Mouse (Mus musculus): ENCODE data around the gene Sf3b4.
"Not testable (repeated sequence)": the region's sequence is repeated elsewhere in the genome, so short reads cannot be mapped to it uniquely, and the experiment has no call there.

The Sf3b4 gene

GRCm38 (mm10) chr3:96174042-96174441 lies 1.9 kb downstream of the Sf3b4 start:
- DNase-seq: not testable (repeated sequence)

DNA sequence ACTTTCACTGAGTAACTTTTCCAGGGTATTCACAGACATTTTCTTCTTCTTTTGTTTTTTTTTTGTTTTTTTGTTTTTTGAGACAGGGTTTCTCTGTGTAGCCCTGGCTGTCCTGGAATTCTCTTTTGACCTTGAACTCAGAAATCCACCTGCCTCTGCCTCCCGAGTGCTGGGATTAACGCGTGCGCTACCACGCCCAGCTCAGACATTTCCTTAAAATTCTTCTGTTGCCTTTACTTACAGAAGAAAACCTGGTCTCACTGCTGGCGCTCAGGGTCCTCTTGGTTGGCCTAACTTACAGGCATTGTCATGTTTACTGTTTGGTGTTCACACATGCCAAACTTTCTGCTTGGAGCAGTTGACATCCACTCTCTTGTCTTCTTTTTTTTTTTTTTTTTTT lies 3.1 kb downstream of the Sf3b4 start:
- DNase-seq: no peak

DNA sequence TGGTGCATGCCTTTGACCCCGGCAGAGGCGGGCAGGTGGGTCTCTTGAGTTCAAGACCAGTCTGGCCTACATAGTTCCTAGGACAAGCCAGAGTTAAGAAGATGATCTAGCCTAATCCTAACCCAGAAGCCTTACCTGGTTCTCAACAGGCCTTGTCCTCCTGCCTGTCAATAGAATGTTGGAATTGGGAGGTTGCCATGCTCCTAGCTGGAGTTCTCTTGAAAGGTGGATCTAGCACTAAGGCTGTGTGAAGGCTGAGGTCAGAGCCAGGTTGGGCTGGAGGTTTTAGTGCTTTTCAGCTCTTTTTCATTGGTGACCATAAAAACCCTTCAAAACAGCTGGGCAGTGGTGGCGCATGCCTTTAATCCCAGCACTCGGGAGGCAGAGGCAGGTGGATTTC lies 6.3 kb downstream of the Sf3b4 start:
- DNase-seq: no peak

- no peak for DNase-seq
Measured at GRCm38 (mm10) chr3:96178902-96179301, 6.8 kb downstream of the Sf3b4 start.

DNA sequence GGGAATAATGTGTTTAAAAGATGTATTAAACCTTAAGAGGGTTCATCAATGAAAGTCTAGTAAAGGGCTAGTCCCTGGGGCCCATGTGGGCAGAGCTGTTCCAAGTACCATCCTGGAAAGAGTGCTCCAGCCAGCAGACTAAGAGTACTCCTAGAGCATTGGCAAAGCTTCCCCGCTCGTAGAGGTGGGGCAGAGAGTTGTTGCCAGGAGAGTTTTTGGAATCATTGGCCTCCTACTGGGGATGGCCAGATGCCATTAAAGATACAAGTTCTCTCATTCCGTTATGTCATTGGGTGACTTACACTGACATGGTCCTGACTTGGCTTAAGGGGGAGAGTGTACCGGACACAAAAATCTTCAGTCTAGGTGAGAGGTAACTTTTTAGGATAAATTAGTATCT lies 7.4 kb downstream of the Sf3b4 start:
- DNase-seq: no peak

- DNase-seq: peak; percentile 77
Measured at GRCm38 (mm10) chr3:96180727-96181477, 8.8 kb downstream of the Sf3b4 start, which contains the start of gene Sv2a. TSS of gene Sv2a (plus strand) at chr3:96181151.

DNA sequence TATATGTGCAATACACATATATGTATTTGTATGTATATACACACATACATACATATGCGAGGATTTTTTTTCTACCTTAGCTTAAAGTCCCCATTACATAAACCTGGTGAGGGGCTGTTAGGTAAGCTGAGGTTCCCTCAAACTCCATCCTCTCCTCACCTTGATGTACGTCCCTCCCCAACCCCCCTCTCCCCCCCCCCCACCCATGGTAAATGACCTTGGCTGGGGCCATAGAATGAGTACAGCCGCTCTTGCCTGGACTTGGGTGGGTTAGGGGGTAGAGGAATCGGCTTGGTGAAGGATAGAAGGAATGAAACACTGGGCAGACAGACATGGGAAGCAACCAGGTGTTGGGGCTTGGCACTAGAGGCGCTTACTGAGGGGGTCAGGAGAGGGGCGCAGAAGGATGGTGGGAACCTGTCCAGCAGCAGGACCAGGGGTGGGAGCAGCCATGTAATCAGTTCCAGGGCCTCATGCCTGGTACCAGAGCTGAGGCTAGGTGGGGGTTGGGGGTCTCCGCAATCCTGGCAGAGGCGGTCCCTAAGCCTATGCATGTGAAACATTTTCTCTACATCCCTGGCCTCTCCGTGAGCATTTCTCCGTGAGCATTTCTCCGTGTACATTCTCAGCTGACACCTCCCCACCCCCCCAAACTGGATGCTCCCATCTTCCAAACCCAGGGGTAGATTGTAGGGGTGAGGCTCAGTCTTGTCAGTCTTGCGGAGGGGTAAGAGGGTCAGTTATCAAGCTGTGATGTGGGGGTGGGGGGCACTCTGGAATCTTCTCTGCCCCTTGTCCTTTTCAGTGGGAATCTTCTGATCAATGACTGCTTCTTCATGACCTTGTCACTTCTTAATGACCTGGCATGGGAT lies 9.6 kb downstream of the Sf3b4 start:
- DNase-seq: no peak

- no peak for DNase-seq
Measured at GRCm38 (mm10) chr3:96182382-96182776, 10.2 kb downstream of the Sf3b4 start.

DNA sequence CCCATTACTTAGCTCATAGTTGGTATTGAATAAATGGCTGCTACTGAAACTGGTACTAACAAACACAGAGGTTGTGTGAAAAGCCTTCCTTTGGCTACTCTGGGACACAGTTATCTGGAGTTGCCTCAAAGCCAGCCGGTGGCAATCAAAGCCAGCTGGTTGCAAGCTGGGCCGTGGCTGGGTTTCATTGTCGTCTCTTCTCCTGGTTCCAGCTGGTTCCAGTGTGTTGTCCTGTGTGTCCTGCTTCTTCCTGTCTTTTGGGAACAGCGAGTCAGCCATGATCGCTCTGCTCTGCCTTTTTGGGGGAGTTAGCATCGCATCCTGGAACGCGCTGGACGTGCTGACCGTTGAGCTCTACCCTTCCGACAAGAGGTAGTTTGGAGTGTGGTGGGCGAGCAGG lies 20.8 kb downstream of the Sf3b4 start:
- no peak for DNase-seq

DNA sequence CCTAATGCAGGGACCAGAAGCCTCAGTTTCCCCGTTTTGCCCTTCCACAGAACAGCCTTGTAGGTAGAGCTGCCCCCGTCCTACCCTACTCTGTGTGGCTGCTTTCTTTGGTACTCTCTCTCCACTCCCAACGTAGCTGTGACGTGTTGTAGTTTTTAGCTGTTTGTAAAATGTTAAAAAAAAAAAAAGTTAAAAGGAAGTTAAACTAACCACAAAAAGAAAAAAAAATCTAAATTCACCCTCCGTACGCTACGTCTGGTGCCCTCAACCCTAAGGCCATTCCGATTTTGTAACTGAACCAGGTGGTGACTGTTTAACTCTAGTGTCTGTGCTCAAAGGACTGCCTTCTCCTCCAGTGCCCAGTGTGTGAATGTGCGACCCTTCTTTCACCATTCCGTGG lies 22.8 kb downstream of the Sf3b4 start:
- no peak for DNase-seq

DNA sequence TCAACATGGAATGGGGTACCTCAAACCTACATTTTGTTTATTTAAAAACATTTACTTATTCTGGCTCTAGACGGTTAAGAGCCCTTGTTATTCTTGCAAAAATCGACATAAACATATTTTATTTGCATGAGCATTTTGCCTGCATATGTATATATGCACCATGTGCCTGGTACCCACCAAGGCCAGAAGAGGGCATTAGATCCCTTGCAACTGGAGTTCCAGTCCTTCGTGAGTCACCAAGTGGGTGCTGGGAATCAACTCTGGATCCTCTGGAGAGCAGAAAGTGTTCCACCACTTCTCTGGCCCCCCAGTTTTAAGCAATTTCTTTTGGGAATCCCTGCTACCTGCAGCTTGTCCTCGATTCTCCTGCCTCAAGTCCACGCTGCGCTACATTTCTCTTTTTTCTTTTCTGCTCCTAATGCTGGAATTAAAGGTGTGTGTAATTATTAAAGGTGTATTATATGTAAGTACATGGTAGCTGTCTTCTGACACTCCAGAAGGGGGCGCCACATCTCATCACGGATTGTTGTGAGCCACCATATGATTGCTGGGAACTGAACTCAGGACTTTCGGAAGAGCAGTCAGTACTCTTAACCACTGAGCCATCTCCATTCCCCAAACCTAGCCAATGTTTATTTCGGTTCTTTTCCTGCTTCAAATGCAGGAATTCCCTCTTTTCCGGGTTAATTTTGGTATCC lies 23.6 kb downstream of the Sf3b4 start:
- peak; percentile 36 for DNase-seq

DNA sequence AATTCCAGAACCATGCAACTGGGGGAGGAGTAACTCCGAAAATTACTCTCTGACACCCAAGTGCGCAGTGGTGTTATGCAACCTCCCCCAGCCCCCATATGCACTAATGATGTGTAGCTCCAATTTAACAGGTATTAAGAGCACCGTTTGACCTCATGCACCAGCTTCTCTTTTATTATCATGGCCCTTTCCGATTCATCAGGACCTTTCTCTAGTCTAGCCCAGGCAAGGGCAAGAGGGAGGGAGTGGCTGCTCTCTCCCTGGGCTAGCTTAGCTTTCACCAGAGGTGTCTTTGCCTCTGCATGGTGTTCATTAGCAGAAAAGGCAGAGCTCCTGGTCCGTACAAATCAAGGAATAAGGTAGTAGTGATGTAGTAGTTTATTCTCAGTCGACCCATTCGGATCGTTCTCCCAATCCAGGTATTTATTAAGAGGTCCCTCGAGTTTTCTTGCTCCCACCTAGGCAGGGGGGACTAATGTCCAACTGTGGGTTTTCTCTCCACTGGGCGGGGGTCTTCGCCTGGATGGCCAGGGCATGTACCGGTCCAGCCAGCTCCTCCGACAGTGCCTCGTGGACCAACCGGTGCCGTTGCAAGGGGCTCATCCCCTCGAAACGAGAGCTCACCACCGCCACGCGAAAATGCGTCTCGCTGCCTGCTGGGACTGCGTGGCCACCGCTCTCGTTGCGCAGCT lies 24.5 kb downstream of the Sf3b4 start:
- no peak for DNase-seq

GRCm38 (mm10) chr3:96197129-96197749 lies 25.1 kb downstream of the Sf3b4 start:
- peak; percentile 88 for DNase-seq

- peak; percentile 21 for DNase-seq
Measured at GRCm38 (mm10) chr3:96198181-96198580, 26.0 kb downstream of the Sf3b4 start.

- DNase-seq: not testable (repeated sequence)
Measured at GRCm38 (mm10) chr3:96198601-96199251, 26.6 kb downstream of the Sf3b4 start.

DNA sequence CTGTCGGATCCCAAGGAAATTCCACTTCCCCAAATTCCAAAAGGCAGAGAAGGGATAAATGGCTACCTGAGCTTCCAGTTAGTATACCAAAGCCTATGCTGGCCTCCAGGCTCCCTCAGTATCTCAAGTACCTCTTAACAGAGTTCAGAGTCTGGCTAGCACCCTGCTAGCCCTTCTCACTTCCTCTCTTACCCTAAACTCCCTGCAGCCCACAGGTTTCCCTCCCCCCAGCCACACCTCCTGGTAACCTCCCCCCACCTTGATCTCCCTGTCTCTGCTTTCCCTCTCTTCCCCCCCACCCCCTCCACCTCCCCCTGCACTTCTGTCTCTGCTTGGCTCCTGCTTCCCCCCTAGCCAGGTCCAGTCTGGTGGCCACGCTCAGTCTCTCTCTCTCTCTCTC lies 27.6 kb downstream of the Sf3b4 start:
- DNase-seq: no peak

GRCm38 (mm10) chr3:96207819-96208218 lies 35.7 kb downstream of the Sf3b4 start:
- DNase-seq: no peak

- no peak for DNase-seq
Measured at GRCm38 (mm10) chr3:96209242-96209641, 37.1 kb downstream of the Sf3b4 start.

GRCm38 (mm10) chr3:96219191-96219641 lies 47.1 kb downstream of the Sf3b4 start:
- DNase-seq: peak; percentile 52

GRCm38 (mm10) chr3:96219661-96220130 lies 47.6 kb downstream of the Sf3b4 start, which contains the start of the genes Bola1 and Hist2h2ab:
TSS of gene Bola1 (minus strand) at chr3:96219709.
TSS of gene Hist2h2ab (plus strand) at chr3:96219865.
- peak; percentile 78 for DNase-seq

DNA sequence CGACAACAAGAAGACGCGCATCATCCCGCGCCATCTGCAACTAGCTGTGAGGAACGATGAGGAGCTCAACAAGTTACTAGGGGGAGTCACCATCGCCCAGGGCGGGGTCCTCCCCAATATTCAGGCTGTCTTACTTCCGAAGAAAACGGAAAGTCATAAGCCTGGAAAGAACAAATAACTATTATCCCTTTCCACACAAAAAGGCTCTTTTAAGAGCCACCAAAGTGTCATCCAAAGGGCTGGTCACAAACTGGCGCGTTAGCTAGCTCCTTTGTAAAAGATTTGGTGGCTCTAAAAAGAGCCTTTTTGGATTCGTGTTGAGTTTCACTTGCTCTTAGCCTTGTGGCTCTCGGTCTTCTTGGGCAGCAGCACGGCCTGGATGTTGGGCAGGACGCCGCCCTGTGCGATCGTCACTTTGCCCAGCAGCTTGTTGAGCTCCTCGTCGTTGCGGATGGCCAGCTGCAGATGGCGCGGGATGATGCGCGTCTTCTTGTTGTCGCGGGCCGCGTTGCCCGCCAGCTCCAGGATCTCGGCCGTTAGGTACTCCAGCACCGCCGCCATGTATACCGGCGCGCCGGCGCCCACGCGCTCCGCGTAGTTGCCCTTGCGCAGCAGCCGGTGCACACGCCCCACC lies 48.1 kb downstream of the Sf3b4 start:
- not testable (repeated sequence) for DNase-seq

All from cerebellum, adult 8-10 months (tissue).